Mouse (Mus musculus) cerebellum, adult 2 months (tissue): ENCODE results near the gene Lonp1.

Source experiments
- CTCF ChIP-seq: fragments of 200-500 bp; IDR thresholded peaks from 2 replicates; pipeline ENCODE4 v1.5.1; 2011; ENCODE audit warnings: low read depth, mild to moderate bottlenecking, control low read depth, low read length, moderate library complexity, borderline replicate concordance; ENCODE audit not compliant: insufficient read depth
- POLR2A ChIP-seq: fragments of 200-500 bp; IDR thresholded peaks from 2 replicates; pipeline ENCODE4 v1.6.1; 2011; ENCODE audit warnings: low read length, control low read depth, borderline replicate concordance; ENCODE audit not compliant: insufficient read depth

GRCm38 (mm10) chr17:56666384-56666783 is 39.7 kb upstream of the Lonp1 start:
- TF ChIP-seq CTCF: no peak
- TF ChIP-seq POLR2A: no peak
